Mouse (Mus musculus): ENCODE data around the gene Grm7. TPM values are rescaled to one million over a fixed set of nuclear protein-coding genes. Genes with fewer than 3 reads are reported as not detected.

The Grm7 gene
- polyA plus RNA-seq, 1 experiment: 0.27 TPM

GRCm38 (mm10) chr6:110868311-110868710 lies 222.9 kb downstream of the Grm7 start:
- no peak for DNase-seq (ENCODE audit: low read depth)

GRCm38 (mm10) chr6:110982013-110982412 lies 336.6 kb downstream of the Grm7 start:
- DNase-seq (ENCODE audit: low read depth): no peak

- DNase-seq (ENCODE audit: low read depth): no peak
These were observed 393.7 kb downstream of the Grm7 start for GRCm38 (mm10) chr6:111039099-111039498.

GRCm38 (mm10) chr6:111045896-111046295 lies 400.5 kb downstream of the Grm7 start:
- DNase-seq (ENCODE audit: low read depth): no peak

- DNase-seq (ENCODE audit: low read depth): no peak
These were observed 403.9 kb downstream of the Grm7 start for GRCm38 (mm10) chr6:111049247-111049646.

- DNase-seq (ENCODE audit: low read depth): no peak
These were observed 408.9 kb downstream of the Grm7 start for GRCm38 (mm10) chr6:111054001-111054975.

GRCm38 (mm10) chr6:111057798-111058197 lies 412.4 kb downstream of the Grm7 start:
- DNase-seq (ENCODE audit: low read depth): no peak

GRCm38 (mm10) chr6:111060004-111060403 lies 414.6 kb downstream of the Grm7 start:
- no peak for DNase-seq (ENCODE audit: low read depth)

GRCm38 (mm10) chr6:111084569-111084968 lies 439.2 kb downstream of the Grm7 start:
- no peak for DNase-seq (ENCODE audit: low read depth)

- no peak for DNase-seq (ENCODE audit: low read depth)
These were observed 449.4 kb downstream of the Grm7 start for GRCm38 (mm10) chr6:111094818-111095217.

GRCm38 (mm10) chr6:111105485-111105884 lies 460.1 kb downstream of the Grm7 start:
- no peak for DNase-seq (ENCODE audit: low read depth)

- no peak for DNase-seq (ENCODE audit: low read depth)
These were observed 515.7 kb downstream of the Grm7 start for GRCm38 (mm10) chr6:111161037-111161436.

- DNase-seq (ENCODE audit: low read depth): no peak
These were observed 550.0 kb downstream of the Grm7 start for GRCm38 (mm10) chr6:111195333-111195732.

GRCm38 (mm10) chr6:111221083-111221729 lies 575.8 kb downstream of the Grm7 start:
- no peak for DNase-seq (ENCODE audit: low read depth)

GRCm38 (mm10) chr6:111255215-111255614 lies 609.8 kb downstream of the Grm7 start:
- no peak for DNase-seq (ENCODE audit: low read depth)

- no peak for DNase-seq (ENCODE audit: low read depth)
These were observed 611.6 kb downstream of the Grm7 start for GRCm38 (mm10) chr6:111256939-111257338.

GRCm38 (mm10) chr6:111258256-111258655 lies 612.9 kb downstream of the Grm7 start:
- DNase-seq (ENCODE audit: low read depth): no peak

GRCm38 (mm10) chr6:111261181-111261580 lies 615.8 kb downstream of the Grm7 start:
- no peak for DNase-seq (ENCODE audit: low read depth)

GRCm38 (mm10) chr6:111276657-111277056 lies 631.3 kb downstream of the Grm7 start:
- DNase-seq (ENCODE audit: low read depth): no peak

- DNase-seq (ENCODE audit: low read depth): no peak
These were observed 633.1 kb downstream of the Grm7 start for GRCm38 (mm10) chr6:111278516-111278915.

- DNase-seq (ENCODE audit: low read depth): no peak
These were observed 648.2 kb downstream of the Grm7 start for GRCm38 (mm10) chr6:111293505-111294001.

- DNase-seq (ENCODE audit: low read depth): no peak
These were observed 658.7 kb downstream of the Grm7 start for GRCm38 (mm10) chr6:111303912-111304555.

All from gonadal fat pad, adult 2 months (tissue).